Mouse (Mus musculus) forebrain, embryonic 12.5 days (tissue): Measurements from ENCODE around the gene Lpo. TPM values are rescaled to one million over a fixed set of nuclear protein-coding genes. Genes with fewer than 3 reads are reported as not detected.
"Not testable (repeated sequence)": the region's sequence is repeated elsewhere in the genome, so short reads cannot be mapped to it uniquely, and the experiment has no call there.

Experiments used
- ATAC-seq: fragments of 200-750 bp; cut with Nextera tagmentation; 2 replicates; pipeline ENCODE4 v1.8.0; 2017; ENCODE audit warnings: moderate TSS enrichment; ENCODE audit not compliant: low FRiP score
- H3K27ac ChIP-seq: fragments of 300-500 bp; sonication (generic); 2 replicates; pipeline ENCODE4 v1.5.1; 2016; ENCODE audit warnings: mild to moderate bottlenecking
- H3K27me3 ChIP-seq: fragments of 300-500 bp; sonication (generic); 2 replicates; pipeline ENCODE4 v1.6.1; 2016; ENCODE audit warnings: mild to moderate bottlenecking
- H3K36me3 ChIP-seq: fragments of 300-500 bp; sonication (generic); replicated peaks from 2 replicates; pipeline ENCODE4 v1.6.1; 2016; ENCODE audit warnings: mild to moderate bottlenecking
- H3K4me1 ChIP-seq: fragments of 300-500 bp; sonication (generic); 2 replicates; pipeline ENCODE4 v1.6.1; 2016
- H3K4me2 ChIP-seq: fragments of 300-500 bp; sonication (generic); 2 replicates; pipeline ENCODE4 v1.6.1; 2016; ENCODE audit warnings: mild to moderate bottlenecking, moderate library complexity
- H3K4me3 ChIP-seq: fragments of 300-500 bp; sonication (generic); replicated peaks from 2 replicates; pipeline ENCODE4 v1.5.1; 2016; ENCODE audit warnings: mild to moderate bottlenecking
- H3K9ac ChIP-seq: fragments of 300-500 bp; sonication (generic); 2 replicates; pipeline ENCODE4 v1.6.1; 2016; ENCODE audit warnings: mild to moderate bottlenecking
- H3K9me3 ChIP-seq: fragments of 300-500 bp; sonication (generic); 2 replicates; pipeline ENCODE4 v1.6.1; 2016
- WGBS: fragments of 180-500 bp; shearing (Covaris S2); methylation state at CpG from one replicate; pipeline ENCODE4 v1.1.7; 2016; 5-methylcytosine and 5-hydroxymethylcytosine counted together
- polyA plus RNA-seq: library from polyadenylated mRNA; unstranded; fragments of >200 nt; fragmentation: Nextera tagmentation; extraction: Ambion mirVana; gene quantifications from 2 replicates; pipeline ENCODE4 v1.2.1, GENCODE M21; 2016

Gene Lpo
- polyA plus RNA-seq: 0.19 and 0.33 TPM in 2 replicates

- peaks cover 3% of the 10 kb centered on the region; the same call in 1 of the 2 replicates for H3K27me3 ChIP-seq
- H3K36me3 ChIP-seq: no peaks in the 10 kb centered on the region
- 28% methylated on average over 10 of the region's 10 CpGs for WGBS
- peaks cover 11% of the 10 kb centered on the region for H3K4me1 ChIP-seq
- no peak within 1 kb of the TSS for H3K9ac ChIP-seq
- H3K27ac ChIP-seq: no peak within 1 kb of the TSS
- H3K9me3 ChIP-seq: no peaks in the 10 kb centered on the region
- H3K4me3 ChIP-seq: no peak within 1 kb of the TSS
- no peak for ATAC-seq
- no peak within 1 kb of the TSS for H3K4me2 ChIP-seq
Observed at GRCm38 (mm10) chr11:87828239-87828900, at the start of gene Lpo. Gene Lpo (minus strand): TSS chr11:87828289.

- no peak within 1 kb of the TSS for H3K27ac ChIP-seq
- H3K4me1 ChIP-seq: no peaks in the 10 kb centered on the region
- H3K4me2 ChIP-seq: no peak within 1 kb of the TSS
- H3K9ac ChIP-seq: no peak within 1 kb of the TSS
- 88% methylated on average over 6 of the region's 6 CpGs for WGBS
- H3K27me3 ChIP-seq: no peaks in the 10 kb centered on the region
- H3K9me3 ChIP-seq: no peaks in the 10 kb centered on the region
- no peak for ATAC-seq
- H3K36me3 ChIP-seq: no peaks in the 10 kb centered on the region
- H3K4me3 ChIP-seq: no peak within 1 kb of the TSS
Observed at GRCm38 (mm10) chr11:87875436-87875835, 47.3 kb upstream of the Lpo start, which contains the start of gene Epx. Gene Epx (minus strand): TSS chr11:87875536.

- ATAC-seq: no peak
- Histone ChIP-seq H3K36me3 (no peaks in the 10 kb centered on the region), H3K4me2 (no peak overlapping the region), H3K9ac (no peak overlapping the region), H3K4me3 (no peak overlapping the region), H3K4me1 (no peaks in the 10 kb centered on the region), H3K27ac (no peak overlapping the region), H3K9me3 (no peaks in the 10 kb centered on the region), H3K27me3 (no peaks in the 10 kb centered on the region)
- 54% methylated on average over 8 of the region's 8 CpGs for WGBS
Observed at GRCm38 (mm10) chr11:87871766-87872165, 43.7 kb upstream of the Lpo start.

GRCm38 (mm10) chr11:87870096-87870495 lies 42.0 kb upstream of the Lpo start:
- Histone ChIP-seq H3K4me3 (no peak overlapping the region), H3K4me2 (no peak overlapping the region), H3K9ac (no peak overlapping the region), H3K9me3 (no peaks in the 10 kb centered on the region), H3K27ac (no peak overlapping the region), H3K4me1 (no peaks in the 10 kb centered on the region), H3K27me3 (no peaks in the 10 kb centered on the region), H3K36me3 (no peaks in the 10 kb centered on the region)
- no peak for ATAC-seq
- 86% methylated on average over 2 of the region's 2 CpGs for WGBS

- not testable (repeated sequence) for H3K4me1 ChIP-seq, H3K4me3 ChIP-seq, H3K9ac ChIP-seq, H3K27me3 ChIP-seq, H3K4me2 ChIP-seq, ATAC-seq, H3K9me3 ChIP-seq, H3K27ac ChIP-seq
- H3K36me3 ChIP-seq: peaks cover 13% of the 10 kb centered on the region
- 86% methylated on average over 1 of the region's 2 CpGs for WGBS
Observed at GRCm38 (mm10) chr11:87866891-87867290, 38.8 kb upstream of the Lpo start.

- H3K36me3 ChIP-seq: peaks cover 36% of the 10 kb centered on the region
- 95% methylated on average over 13 of the region's 13 CpGs for WGBS
- no peak for ATAC-seq
Observed at GRCm38 (mm10) chr11:87862805-87863204, 34.7 kb upstream of the Lpo start.

GRCm38 (mm10) chr11:87860426-87860825 lies 32.3 kb upstream of the Lpo start:
- ATAC-seq: no peak
- Histone ChIP-seq H3K27me3 (no peaks in the 10 kb centered on the region), H3K27ac (no peak overlapping the region), H3K4me1 (no peaks in the 10 kb centered on the region), H3K4me2 (no peak overlapping the region), H3K9ac (no peak overlapping the region), H3K9me3 (no peaks in the 10 kb centered on the region), H3K36me3 (peaks cover 50% of the 10 kb centered on the region), H3K4me3 (no peak overlapping the region)
- 82% methylated on average over 9 of the region's 9 CpGs for WGBS

More at GRCm38 (mm10) chr11:87862805-87863204, 34.7 kb upstream of the Lpo start:
- Histone ChIP-seq H3K4me3 (no peak overlapping the region), H3K9me3 (no peaks in the 10 kb centered on the region), H3K27ac (no peak overlapping the region), H3K4me2 (no peak overlapping the region), H3K27me3 (no peaks in the 10 kb centered on the region), H3K4me1 (no peaks in the 10 kb centered on the region), H3K9ac (no peak overlapping the region)

- Histone ChIP-seq H3K4me1 (no peaks in the 10 kb centered on the region), H3K9me3 (no peaks in the 10 kb centered on the region), H3K9ac (no peak overlapping the region), H3K36me3 (peaks cover 50% of the 10 kb centered on the region), H3K4me2 (no peak overlapping the region), H3K27me3 (no peaks in the 10 kb centered on the region), H3K27ac (no peak overlapping the region), H3K4me3 (no peak overlapping the region)
- no peak for ATAC-seq
- WGBS: 95% methylated on average over 11 of the region's 11 CpGs
Observed at GRCm38 (mm10) chr11:87859273-87859672, 31.2 kb upstream of the Lpo start.

- Histone ChIP-seq H3K27me3 (no peaks in the 10 kb centered on the region), H3K9me3 (no peaks in the 10 kb centered on the region), H3K36me3 (peaks cover 23% of the 10 kb centered on the region), H3K4me3 (no peak overlapping the region), H3K4me2 (no peak overlapping the region), H3K9ac (no peak overlapping the region), H3K4me1 (peaks cover 13% of the 10 kb centered on the region), H3K27ac (no peak overlapping the region)
- 92% methylated on average over 7 of the region's 7 CpGs for WGBS
- ATAC-seq: no peak
Observed at GRCm38 (mm10) chr11:87854550-87854949, 26.5 kb upstream of the Lpo start.

- no peaks in the 10 kb centered on the region for H3K9me3 ChIP-seq
- WGBS: 37% methylated on average over 8 of the region's 8 CpGs
- ATAC-seq: peak; percentile 67
Observed at GRCm38 (mm10) chr11:87853597-87853954, 25.5 kb upstream of the Lpo start.

GRCm38 (mm10) chr11:87852690-87853596 lies 24.9 kb upstream of the Lpo start, which contains the start of gene Mks1:
Gene Mks1 (plus strand): TSS chr11:87853215.
- 4% methylated on average over 40 of the region's 40 CpGs for WGBS
- no peaks in the 10 kb centered on the region for H3K27me3 ChIP-seq
- H3K4me2 ChIP-seq: peak within 1 kb of the TSS; percentile 80
- peaks cover 13% of the 10 kb centered on the region for H3K4me1 ChIP-seq
- H3K4me3 ChIP-seq: peak within 1 kb of the TSS; percentile 52
- H3K9ac ChIP-seq: peak within 1 kb of the TSS; percentile 63
- ATAC-seq: peak; percentile 96
- peaks cover 15% of the 10 kb centered on the region for H3K36me3 ChIP-seq
- H3K9me3 ChIP-seq: no peaks in the 10 kb centered on the region
- peak within 1 kb of the TSS; percentile 73 for H3K27ac ChIP-seq

More at GRCm38 (mm10) chr11:87853597-87853954, 25.5 kb upstream of the Lpo start:
- peak overlapping the region; percentile 63 for H3K9ac ChIP-seq
- peak overlapping the region; percentile 52 for H3K4me3 ChIP-seq
- H3K27ac ChIP-seq: peak overlapping the region; percentile 73
- no peaks in the 10 kb centered on the region for H3K27me3 ChIP-seq
- H3K4me1 ChIP-seq: peaks cover 13% of the 10 kb centered on the region
- H3K36me3 ChIP-seq: peaks cover 21% of the 10 kb centered on the region
- H3K4me2 ChIP-seq: peak overlapping the region; percentile 80

GRCm38 (mm10) chr11:87847884-87848283 lies 19.8 kb upstream of the Lpo start:
- H3K27ac ChIP-seq: no peak overlapping the region
- H3K9ac ChIP-seq: no peak overlapping the region
- no peaks in the 10 kb centered on the region for H3K36me3 ChIP-seq
- H3K9me3 ChIP-seq: no peaks in the 10 kb centered on the region
- peaks cover 3% of the 10 kb centered on the region; the same call in 1 of the 2 replicates for H3K4me1 ChIP-seq
- H3K4me3 ChIP-seq: no peak overlapping the region
- H3K4me2 ChIP-seq: no peak overlapping the region
- 0 out of 2 replicates have a peak, but pooled peaks have one; percentile 39 for ATAC-seq
- 66% methylated on average over 6 of the region's 6 CpGs for WGBS
- H3K27me3 ChIP-seq: peaks cover 2% of the 10 kb centered on the region; the same call in 1 of the 2 replicates
